Mouse (Mus musculus) thymus, adult 2 months (tissue): ENCODE measurements around the gene Chchd4. TPM values are rescaled to one million over a fixed set of nuclear protein-coding genes. Genes with fewer than 3 reads are reported as not detected.
"Not testable (repeated sequence)": the region's sequence is repeated elsewhere in the genome, so short reads cannot be mapped to it uniquely, and the experiment has no call there.

ENCODE experiments used
- DNase-seq: peaks from one replicate; pipeline ENCODE4 v3.0.0; 2021
- H3K27ac ChIP-seq: fragments of 200-500 bp; 2 replicates; pipeline ENCODE4 v1.5.1; 2012; ENCODE audit warnings: low read length, control low read depth; ENCODE audit not compliant: control insufficient read depth, insufficient read depth
- H3K27me3 ChIP-seq: fragments of 200-500 bp; 2 replicates; pipeline ENCODE4 v1.6.1; 2012; ENCODE audit warnings: mild to moderate bottlenecking, low read length, moderate library complexity, mixed read lengths; ENCODE audit not compliant: control insufficient read depth, insufficient read depth
- H3K36me3 ChIP-seq: fragments of 200-500 bp; 2 replicates; pipeline ENCODE4 v1.6.1; 2012; ENCODE audit warnings: mild to moderate bottlenecking, low read length, moderate library complexity; ENCODE audit not compliant: control insufficient read depth, insufficient read depth
- H3K4me1 ChIP-seq: fragments of 200-500 bp; replicated peaks from 2 replicates; pipeline ENCODE4 v1.6.1; 2012; ENCODE audit warnings: low read length; ENCODE audit not compliant: control insufficient read depth, insufficient read depth
- H3K4me3 ChIP-seq: fragments of 200-500 bp; 2 replicates; pipeline ENCODE4 v1.5.1; 2012; ENCODE audit warnings: mild to moderate bottlenecking, low read length, control low read depth, moderate library complexity; ENCODE audit not compliant: control insufficient read depth, insufficient read depth
- CTCF ChIP-seq: fragments of 200-500 bp; IDR thresholded peaks from 2 replicates; pipeline ENCODE4 v1.5.1; 2012; ENCODE audit warnings: mild to moderate bottlenecking, control low read depth, low read length, moderate library complexity, borderline replicate concordance; ENCODE audit not compliant: control insufficient read depth, poor library complexity, insufficient read depth; ENCODE audit errors: extremely low read depth
- POLR2A ChIP-seq: fragments of 200-500 bp; IDR thresholded peaks from 2 replicates; pipeline ENCODE4 v1.6.1; 2012; ENCODE audit warnings: mild to moderate bottlenecking, low read length, control low read depth, moderate library complexity; ENCODE audit not compliant: control insufficient read depth, poor library complexity, insufficient read depth; ENCODE audit errors: extremely low read depth
- WGBS: fragments of 180-500 bp; shearing (Covaris S2); methylation state at CpG from one replicate; pipeline ENCODE4 v1.1.7; 2018; 5-methylcytosine and 5-hydroxymethylcytosine counted together
- polyA plus RNA-seq: library from polyadenylated mRNA; depleted of rRNA; stranded (reverse); fragments of >200 nt; gene quantifications from 2 replicates; pipeline ENCODE4 v1.2.3, GENCODE M21; 2012

Chchd4 gene
- polyA plus RNA-seq, 1 experiment = 5.1 TPM

- Histone ChIP-seq H3K27ac (no peak overlapping the region), H3K4me1 (peaks cover 16% of the 10 kb centered on the region), H3K36me3 (peaks cover 40% of the 10 kb centered on the region), H3K27me3 (no peaks in the 10 kb centered on the region), H3K4me3 (no peak overlapping the region)
- TF ChIP-seq POLR2A (no peak), CTCF (no peak)
- 96% methylated on average over 2 of the region's 2 CpGs for WGBS
- DNase-seq = no peak
These were observed 3.2 kb upstream of the Chchd4 start for GRCm38 (mm10) chr6:91476541-91476940.

- WGBS = 67% methylated on average over 9 of the region's 9 CpGs
- Histone ChIP-seq H3K36me3 (peaks cover 22% of the 10 kb centered on the region), H3K27ac (no peak overlapping the region), H3K4me1 (peaks cover 16% of the 10 kb centered on the region), H3K27me3 (no peaks in the 10 kb centered on the region), H3K4me3 (peak overlapping the region; percentile 53)
- no peak for DNase-seq
- no peak for TF ChIP-seq POLR2A
- TF ChIP-seq CTCF = no peak
These were observed 1.3 kb upstream of the Chchd4 start for GRCm38 (mm10) chr6:91474441-91475190.

- H3K27me3 ChIP-seq = no peaks in the 10 kb centered on the region
- H3K36me3 ChIP-seq = peaks cover 16% of the 10 kb centered on the region
- no peak for TF ChIP-seq CTCF
- no peak for TF ChIP-seq POLR2A
- DNase-seq = no peak
- H3K27ac ChIP-seq = no peak overlapping the region
- under 1% methylated on average over 27 of the region's 27 CpGs for WGBS
- peak overlapping the region; percentile 53 for H3K4me3 ChIP-seq
- H3K4me1 ChIP-seq = peaks cover 16% of the 10 kb centered on the region
These were observed 577 bp upstream of the Chchd4 start for GRCm38 (mm10) chr6:91473805-91474440.

- 26% methylated on average over 6 of the region's 6 CpGs for WGBS
- Histone ChIP-seq H3K4me1 (peaks cover 16% of the 10 kb centered on the region), H3K36me3 (peaks cover 2% of the 10 kb centered on the region; the same call in 1 of the 2 replicates), H3K27me3 (no peaks in the 10 kb centered on the region), H3K4me3 (peak overlapping the region; percentile 74), H3K27ac (peak overlapping the region; percentile 14; the same call in 1 of the 2 replicates)
- TF ChIP-seq CTCF (no peak), POLR2A (no peak)
- DNase-seq = no peak
These were observed 1.0 kb downstream of the Chchd4 start for GRCm38 (mm10) chr6:91472319-91472718.

GRCm38 (mm10) chr6:91471427-91471826 lies 1.9 kb downstream of the Chchd4 start:
- not testable (repeated sequence) for DNase-seq, H3K27me3 ChIP-seq, H3K27ac ChIP-seq, H3K4me3 ChIP-seq, H3K36me3 ChIP-seq
- peaks cover 16% of the 10 kb centered on the region for H3K4me1 ChIP-seq
- 95% methylated on average over 3 of the region's 3 CpGs for WGBS

GRCm38 (mm10) chr6:91470712-91471111 lies 2.6 kb downstream of the Chchd4 start:
- Histone ChIP-seq H3K36me3 (peaks cover 5% of the 10 kb centered on the region; the same call in 1 of the 2 replicates), H3K4me1 (peaks cover 16% of the 10 kb centered on the region), H3K27me3 (no peaks in the 10 kb centered on the region), H3K4me3 (no peak overlapping the region), H3K27ac (no peak overlapping the region)
- TF ChIP-seq CTCF (no peak), POLR2A (no peak)
- no peak for DNase-seq
- 97% methylated on average over 2 of the region's 2 CpGs for WGBS
